Mouse (Mus musculus): ENCODE measurements around the gene Tfpt. TPM values are rescaled to one million over a fixed set of nuclear protein-coding genes. Genes with fewer than 3 reads are reported as not detected.

The Tfpt gene
- total RNA-seq (2021) = 10 to 100 TPM; 17.2 to 25.4 TPM

DNA sequence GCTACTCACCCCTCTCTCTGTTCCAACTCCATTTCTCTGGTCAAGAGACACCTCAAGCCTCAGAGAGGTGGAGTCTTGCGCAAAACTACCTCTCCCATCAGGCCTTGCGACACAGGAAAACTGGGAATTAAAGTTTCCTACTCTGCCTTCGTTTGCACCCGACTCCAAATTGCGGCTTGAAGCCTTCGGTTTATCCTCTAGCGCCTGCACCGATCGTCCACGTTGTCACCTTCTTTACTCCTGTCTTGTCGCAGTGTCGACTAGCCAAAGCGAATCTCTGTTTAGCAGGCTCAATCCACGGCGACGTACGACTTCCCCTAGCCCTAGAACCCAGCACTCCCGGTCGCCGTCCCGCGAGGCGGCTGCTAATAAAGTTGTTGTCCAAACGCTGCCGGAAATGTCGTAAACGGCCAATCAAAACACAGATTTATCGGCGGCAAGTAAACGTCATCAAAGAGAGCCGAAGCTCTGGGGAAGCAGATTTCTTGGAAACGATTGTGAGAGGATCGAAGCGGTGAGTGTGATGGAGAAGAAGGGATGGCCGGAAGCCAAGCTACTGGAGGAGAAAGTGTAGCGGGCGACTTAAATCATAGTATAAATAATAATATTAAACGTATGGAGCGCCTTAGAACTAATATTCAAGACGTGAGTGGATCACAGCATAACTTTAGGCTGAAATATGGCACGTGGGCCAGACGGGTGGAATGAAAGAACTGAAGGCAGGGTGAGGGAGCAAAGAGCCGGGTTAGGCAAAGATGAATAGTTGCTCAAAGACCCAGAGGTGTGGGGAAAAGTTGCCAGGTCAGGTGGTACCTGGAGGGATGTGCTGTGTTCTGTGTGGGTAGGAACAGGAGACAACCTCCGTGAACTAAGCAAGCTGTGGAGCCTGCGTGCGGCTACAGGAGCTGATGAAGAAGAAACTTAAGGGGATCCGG lies at the start of gene Tfpt, which contains the start of gene Prpf31:
TSS of gene Tfpt (minus strand) at position 387 of the 935 bp plus-strand sequence.
TSS of gene Prpf31 (plus strand) at position 443 of the 935 bp plus-strand sequence.
- DNase-seq = peak; percentile 90 to 95
- intact Hi-C loops (cut with DNase I) = loop anchor here (10.0 kb wide), 1 partner anchor 515 kb away; no protein-coding TSS in a partner anchor

DNA sequence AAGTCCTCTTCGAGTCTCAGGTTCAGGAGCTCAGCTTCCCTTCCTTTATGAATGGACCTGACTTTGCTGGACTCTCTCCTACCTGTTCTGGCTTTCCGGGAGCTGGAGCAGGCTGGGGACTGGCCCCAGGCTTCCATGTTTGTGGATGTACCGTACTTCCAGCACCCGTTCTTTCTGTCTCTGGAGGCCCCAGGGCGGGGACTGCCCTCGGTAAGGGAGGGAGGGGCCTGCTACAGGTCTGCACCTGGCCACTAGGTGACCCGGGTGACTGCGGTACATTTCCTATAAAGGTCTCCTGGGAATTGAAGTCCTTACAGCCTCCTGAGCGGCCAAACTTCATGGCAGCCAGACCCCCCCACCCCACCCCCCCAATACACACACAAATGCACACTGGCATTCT lies 47.6 kb upstream of the Tfpt start, which contains the start of gene Tmc4:
TSS of gene Tmc4 (minus strand) at position 212 of the 400 bp plus-strand sequence.
- intact Hi-C loops (cut with DNase I) = no loop called here
- no peak for DNase-seq

DNA sequence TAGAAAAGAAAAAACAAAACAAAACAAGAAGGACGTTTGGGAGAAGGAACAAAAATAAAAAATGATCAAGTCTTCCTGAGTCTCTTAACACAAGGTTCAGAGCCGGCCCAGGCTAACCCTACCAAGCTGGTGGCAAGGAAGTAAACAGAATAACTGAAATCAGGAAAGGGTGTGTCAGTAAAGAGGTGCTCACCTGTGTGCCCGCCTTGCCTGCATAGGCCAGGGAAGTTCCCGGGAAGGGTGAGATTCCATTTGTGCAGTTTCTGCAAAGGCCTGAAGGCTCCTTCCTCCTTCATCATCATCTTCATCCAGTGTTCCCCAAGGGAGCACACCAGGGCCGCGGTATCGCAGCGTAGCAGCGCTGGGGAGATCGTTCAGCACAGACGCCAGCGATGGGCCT lies 46.6 kb upstream of the Tfpt start:
- intact Hi-C loops (cut with DNase I) = no loop called here
- no peak for DNase-seq

DNA sequence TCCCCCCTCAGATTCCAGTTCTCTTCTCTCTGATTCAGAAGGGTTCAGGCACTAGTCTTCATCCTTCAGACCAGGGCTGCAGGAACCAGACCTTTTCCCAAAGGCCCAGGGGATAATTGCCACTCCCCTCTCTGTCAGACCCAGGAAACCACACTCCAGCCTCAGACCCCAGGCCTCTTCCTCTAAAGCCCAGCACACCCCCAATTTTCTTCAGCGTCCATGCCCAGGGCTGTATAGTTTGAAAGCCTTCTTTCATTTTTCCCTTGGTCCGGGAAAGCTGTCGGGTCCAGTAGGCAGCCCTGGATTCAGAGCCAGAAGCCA lies 45.5 kb upstream of the Tfpt start:
- DNase-seq = no peak
- intact Hi-C loops (cut with DNase I) = loop anchor here (2.0 kb wide), 1 partner anchor 796 kb away; no protein-coding TSS in a partner anchor

DNA sequence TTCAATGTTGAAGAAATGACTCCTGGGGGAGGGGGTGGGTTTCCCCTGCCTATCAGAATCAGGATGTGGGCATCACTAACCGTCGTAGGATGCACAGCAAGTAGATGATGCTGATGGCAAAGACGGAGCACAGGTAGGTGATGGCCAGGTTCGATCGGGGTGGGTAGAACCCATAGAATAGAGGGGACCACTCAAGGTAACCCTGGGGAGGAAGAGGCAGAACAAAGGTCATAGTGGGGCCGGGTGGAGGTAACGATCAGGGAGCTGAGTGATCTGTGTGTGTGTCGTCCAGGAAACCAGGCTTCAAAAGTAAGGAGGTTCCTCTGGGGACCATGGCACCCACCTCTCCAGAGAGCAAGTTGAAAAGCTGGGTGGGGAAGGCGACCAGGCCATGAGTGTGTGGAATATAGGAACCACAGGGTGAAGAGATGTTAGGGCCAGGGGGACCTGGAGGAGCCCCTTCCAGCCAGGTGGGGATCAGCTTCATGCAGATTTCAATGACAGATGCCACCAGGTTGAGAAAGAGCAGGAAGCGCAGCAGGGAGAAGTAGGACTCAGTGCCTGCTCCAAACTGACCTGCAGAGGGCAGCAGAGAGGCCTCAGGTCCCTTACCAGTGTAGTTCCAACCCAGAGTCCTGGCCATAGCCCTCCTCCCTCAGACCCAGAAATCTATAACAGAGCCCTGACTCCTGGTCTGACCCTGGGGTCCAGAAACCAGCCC lies 44.9 kb upstream of the Tfpt start:
- intact Hi-C loops (cut with DNase I) = loop anchor here (2.0 kb wide), 1 partner anchor 796 kb away; no protein-coding TSS in a partner anchor
- peak; percentile 81 to 89 for DNase-seq

DNA sequence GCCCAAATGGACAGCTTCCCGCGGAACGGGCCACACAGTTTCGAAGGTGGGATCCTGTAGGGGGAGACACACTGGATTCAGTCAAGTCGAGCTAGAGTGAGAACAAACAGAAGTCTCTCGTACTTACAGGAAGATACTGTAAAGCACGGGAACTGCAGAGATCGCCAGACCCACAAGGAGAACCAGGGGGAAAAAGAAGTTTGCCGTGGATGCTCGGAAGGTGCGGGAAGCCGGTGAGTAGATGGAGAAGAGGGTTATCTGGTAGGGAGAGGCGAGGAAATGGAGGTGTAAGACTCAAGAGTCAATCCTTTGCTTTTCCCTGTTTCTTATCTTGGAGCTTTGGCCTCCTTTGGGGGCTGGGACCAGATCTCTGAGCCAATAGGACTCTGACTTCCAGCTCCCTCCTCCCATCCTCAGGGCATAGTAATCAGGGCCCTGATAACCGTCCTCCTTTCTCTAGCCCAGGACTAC lies 37.2 kb upstream of the Tfpt start:
- no peak for DNase-seq
- intact Hi-C loops (cut with DNase I) = loop anchor here (2.0 kb wide), 1 partner anchor 38 kb away; no protein-coding TSS in a partner anchor

DNA sequence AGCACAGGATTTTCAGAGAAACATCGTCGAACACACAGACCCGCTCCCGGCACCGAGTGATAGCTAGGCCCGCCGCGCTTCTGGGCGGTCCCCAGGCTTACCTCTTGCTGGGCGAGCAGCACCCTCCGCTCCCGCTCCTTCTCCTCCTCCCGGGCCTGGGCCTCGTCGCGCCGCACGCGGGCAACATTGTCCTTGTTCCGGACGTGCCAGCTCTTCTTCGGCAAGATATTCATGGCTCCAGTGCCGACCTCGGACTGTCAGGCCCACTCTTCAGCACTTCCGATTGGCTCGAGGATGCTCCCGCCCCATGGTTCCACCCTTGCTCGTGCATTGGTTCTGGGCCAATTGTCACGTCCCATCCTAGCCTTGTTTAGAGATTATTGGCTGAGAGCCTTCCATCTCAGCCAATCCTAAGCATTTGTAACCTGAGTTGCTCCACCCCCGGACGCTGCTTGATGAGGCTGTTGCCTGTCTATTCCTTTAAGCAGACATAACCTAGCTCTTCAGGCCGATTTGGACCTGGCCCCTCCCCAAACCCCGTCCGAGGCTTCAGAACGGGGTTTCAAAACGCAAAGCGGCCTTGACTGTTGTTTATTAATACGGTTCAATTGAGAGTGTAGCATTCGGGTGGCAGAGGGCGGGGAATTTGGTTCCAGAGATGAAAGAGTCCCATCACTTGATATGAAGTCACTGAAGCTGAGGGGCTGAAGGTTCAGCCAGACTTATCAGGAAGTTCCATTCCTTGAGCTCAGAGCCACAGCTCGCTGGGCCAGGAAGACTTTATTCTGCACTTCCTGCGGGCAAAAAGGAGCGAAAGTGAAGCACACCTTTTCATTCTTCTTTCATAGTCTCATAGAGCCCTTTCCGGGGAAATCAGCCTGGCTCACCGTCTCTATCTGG lies 35.7 kb upstream of the Tfpt start, which contains the start of gene Leng1:
TSS of gene Leng1 (minus strand) at position 626 of the 900 bp plus-strand sequence.
- intact Hi-C loops (cut with DNase I) = loop anchor here (2.0 kb wide), 1 partner anchor 39 kb away; no protein-coding TSS in a partner anchor
- DNase-seq = peak; percentile 94 to 96

DNA sequence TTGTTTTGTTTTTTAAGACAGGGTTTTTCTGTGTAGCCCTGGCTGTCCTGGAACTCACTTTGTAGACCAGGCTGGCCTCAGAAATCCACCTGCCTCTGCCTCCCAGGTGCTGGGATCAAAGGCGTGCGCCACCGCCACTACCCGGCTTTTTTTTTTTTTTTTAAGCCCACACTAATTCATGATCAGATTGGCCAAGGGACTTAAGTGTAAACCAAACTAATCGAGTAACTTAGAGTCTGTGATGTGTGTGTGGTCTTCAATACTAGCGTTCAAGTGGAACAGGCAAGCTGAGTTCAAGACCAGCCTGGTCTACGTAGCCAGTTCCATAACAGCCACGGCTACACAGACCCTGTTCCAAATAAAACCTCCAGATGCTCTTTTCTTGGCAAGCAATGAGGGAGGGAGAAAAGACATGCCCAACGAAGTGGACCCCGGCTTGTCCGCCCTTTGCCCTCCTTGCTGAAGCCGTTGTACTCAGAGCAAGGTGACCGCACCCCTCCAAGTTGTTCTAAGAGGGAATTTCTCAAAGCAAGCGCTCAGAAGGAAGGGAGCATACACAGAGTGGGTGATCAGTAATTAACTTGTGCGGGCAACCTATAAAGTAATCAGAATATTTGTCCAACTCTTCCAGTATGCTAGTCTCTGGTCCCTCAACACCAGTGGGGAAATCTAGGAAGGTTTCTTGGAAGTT lies 34.9 kb upstream of the Tfpt start:
- intact Hi-C loops (cut with DNase I) = loop anchor here (1.0 kb wide), 1 partner anchor 18 kb away; no protein-coding TSS in a partner anchor
- peak in 1 of 2 experiments; percentile 18 for DNase-seq

DNA sequence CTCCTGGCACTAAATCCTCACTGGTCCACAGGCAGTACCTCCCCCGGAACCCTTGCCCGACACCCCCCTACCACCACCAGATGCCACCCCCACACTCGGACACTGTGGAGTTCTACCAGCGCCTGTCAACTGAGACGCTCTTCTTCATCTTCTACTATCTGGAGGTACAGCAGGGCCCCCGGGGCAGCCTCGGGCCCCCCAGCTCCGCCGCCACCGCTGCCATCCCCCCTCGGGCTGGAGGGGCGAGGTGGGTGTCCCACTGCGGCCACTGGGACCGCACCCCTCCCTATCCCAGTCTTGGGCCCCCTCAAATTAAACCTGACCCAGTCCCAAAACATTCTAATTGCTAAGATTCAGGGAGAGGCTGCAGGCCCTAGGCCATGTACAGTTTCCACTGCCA lies 28.8 kb upstream of the Tfpt start:
- no peak for DNase-seq
- intact Hi-C loops (cut with DNase I) = no loop called here

DNA sequence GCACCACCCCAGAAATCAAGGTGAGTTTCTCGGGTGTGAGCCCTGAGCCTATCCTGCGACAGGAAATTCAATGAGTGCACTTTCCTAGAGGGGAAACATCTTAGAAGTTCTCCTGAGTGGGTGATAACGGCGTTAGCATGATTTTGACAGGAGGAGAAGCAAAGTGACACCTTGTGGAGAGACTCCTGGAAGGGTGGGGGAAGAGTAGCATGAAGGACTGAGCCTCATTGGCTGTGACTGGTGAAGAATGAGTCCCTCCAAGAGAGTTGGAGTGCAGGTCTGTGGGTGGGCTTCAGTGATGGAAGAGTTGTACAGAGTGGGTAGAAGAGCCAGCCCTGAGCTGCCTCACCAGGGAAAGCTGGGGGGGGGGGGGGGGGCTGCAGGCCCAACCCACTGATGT lies 27.2 kb upstream of the Tfpt start:
- no peak for DNase-seq
- intact Hi-C loops (cut with DNase I) = no loop called here

DNA sequence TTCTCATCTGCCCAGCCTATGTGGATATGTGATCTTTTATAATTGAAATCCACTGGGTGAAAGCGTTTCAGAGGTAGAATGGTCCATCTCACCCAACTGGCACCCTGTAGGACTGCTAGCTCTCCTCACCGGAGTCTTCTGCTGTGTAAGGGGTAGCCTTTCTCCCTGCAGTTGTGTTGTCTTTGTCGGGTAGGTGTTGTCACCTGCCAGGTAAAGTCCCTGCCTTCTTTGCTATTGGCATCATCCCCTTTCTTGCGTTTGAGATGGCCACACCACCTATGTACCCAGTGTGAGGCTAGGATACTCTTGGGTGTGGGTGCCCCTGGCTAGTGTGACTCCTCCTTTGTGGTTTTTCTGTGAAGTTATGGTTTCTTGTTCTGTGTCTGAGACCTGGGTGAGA lies 16.9 kb upstream of the Tfpt start:
- intact Hi-C loops (cut with DNase I) = loop anchor here (1.0 to 5.0 kb wide), 2 partner anchors 18 to 46 kb away; partner anchors contain the start of genes Mboat7 and Tsen34
- no peak for DNase-seq

DNA sequence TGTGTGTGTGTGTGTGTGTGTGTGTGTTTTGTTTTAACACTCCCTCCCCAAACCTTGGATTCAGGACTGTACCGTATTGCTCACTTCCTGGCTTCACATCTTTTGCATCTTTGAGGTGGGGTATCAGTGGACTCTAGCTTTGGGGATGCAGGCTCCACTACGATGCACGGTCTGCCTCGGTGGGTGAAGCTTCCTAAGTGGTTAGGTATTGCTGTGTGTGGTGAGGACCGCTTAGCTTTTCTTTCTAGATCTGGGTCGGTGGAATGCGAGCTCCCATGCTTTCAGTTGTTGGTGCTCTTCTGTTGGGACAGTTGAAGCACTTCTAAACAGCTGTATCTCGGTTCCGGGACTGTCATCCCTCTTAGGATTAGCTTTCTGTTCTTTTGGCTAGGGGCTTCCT lies 16.5 kb upstream of the Tfpt start:
- DNase-seq = no peak
- intact Hi-C loops (cut with DNase I) = loop anchor here (1.0 to 5.0 kb wide), 2 partner anchors 18 to 46 kb away; partner anchors contain the start of genes Mboat7 and Tsen34

DNA sequence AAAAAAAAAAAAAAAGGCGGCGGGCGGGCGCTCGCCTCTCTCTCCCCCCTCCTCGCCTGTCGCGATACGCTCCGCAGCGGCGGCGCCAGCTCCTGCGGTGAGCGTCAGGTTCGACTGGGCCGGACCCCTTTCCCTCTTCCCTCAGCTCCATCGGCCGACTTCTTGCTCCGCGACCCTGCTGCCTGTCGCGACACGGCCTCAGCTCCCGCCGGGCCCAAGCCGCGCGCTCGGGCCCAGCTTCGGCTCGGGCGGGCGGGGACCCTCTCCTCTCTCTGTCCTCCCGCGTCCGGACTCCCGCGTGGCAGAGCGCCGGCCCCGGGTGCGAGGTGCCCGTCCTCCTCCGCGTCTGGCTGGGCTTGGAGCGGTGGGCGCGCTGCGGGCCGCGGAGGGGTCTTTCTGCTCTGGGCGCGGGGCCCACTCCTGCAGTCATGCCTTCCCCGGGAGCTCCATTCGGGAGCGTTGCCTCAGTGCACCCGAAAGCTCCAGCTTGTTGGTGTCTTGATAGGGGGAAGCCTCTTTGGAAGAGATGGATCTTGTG lies 15.8 kb upstream of the Tfpt start:
- intact Hi-C loops (cut with DNase I) = loop anchor here (1.0 to 5.0 kb wide), 2 partner anchors 19 to 47 kb away; partner anchors contain the start of genes Mboat7 and Tsen34

DNA sequence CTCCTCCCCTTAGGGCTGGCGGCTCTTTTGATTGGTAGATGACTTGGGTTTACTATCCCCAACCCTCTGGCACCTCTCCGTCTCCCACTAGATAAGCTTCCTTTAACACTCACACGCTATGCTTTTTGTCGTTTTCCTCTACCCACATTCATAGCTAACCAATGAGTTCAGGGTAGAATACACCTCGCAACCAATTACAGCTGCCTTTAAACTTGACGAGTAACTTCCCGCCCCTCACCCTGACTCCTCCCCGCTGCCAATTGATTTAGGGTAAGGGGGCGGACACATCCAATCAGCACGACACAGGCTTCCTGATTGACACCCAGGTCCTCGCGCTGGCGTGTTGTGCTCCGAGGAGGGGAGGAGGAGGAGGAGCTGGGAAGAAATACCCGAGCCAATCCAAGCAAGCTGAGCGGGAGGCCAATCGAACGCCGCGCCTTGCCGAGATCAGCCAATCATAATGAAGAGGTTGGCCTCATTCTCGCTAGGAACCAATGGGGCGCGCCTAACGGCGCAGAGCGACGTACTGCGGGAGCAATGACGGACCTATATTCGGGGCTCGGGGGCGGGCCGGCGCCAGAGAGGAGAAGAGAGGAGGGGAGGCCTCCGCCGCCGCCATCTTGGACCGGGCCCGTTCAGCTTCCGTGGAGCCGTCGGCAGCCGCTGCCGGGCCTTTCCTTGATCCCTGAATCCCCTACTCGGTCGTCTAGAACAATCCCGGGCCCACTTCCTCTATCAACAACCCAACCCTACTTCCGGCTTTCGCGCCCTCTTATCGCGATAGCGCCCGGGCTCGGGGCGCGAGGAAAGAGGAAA lies 15.2 kb upstream of the Tfpt start, which contains the start of gene Cnot3:
TSS of gene Cnot3 (plus strand) at position 597 of the 816 bp plus-strand sequence.
- peak; percentile 94 to 95 for DNase-seq
- intact Hi-C loops (cut with DNase I) = loop anchor here (5.0 kb wide), 1 partner anchor 47 kb away; the partner anchor contains the start of genes Mboat7 and Tsen34

More for the DNA sequence above, 15.8 kb upstream of the Tfpt start:
- DNase-seq = peak in 1 of 2 experiments; percentile 33

DNA sequence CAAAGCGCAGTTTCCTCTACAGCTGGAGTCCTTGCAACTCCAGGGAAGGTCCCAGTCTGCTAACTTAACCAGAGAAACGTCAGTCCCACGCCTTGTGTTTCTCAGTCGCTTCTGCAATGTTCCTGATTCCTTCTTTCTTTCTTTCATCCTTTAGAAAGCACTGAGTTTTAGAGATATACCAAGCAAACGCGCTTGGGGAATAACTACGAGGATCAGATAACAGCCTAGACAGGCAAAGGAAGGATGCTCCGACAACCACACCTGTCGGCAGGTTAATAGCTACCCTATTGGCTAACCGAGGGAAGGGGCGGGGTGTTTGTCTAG lies 14.6 kb upstream of the Tfpt start:
- intact Hi-C loops (cut with DNase I) = no loop called here
- DNase-seq = peak in 1 of 2 experiments; percentile 86

DNA sequence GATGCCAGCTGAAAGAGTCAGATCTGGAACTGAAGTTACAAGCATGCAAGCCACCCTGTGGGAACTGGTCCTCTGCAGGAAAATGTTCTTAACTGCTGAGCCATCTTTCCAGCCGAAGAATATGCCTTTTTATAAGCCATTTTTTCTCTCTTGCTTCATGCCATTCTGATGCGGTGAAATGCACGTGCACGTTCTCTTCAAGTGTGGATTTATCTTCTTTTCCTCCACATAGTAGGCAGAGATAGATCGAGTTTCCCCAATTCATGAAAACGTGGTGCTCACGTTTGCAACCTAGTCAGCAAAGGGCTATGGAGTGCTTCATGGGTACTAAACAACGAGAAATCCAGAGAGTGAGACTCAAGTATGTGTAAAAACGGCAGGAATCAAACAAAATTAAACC lies 14.1 kb upstream of the Tfpt start:
- intact Hi-C loops (cut with DNase I) = no loop called here
- DNase-seq = no peak

DNA sequence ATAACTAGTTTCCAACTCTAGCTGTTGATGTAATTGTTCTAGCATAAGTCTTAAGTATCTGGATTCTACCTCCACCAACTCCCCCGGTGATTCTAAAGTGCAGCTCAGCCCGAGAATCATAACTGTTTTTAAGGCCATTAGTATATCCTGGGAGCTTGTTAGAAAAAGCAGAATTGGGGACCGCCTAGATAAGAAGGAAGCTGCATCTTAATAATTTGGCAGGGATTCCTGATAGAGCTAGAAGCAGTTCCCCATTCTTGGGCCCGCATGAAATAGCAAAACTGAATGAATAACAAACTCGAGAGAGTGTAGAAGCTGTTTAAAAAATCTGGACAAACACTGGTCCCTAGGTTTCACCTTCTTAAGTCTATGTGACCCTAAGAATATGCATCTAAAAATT lies 13.7 kb upstream of the Tfpt start:
- intact Hi-C loops (cut with DNase I) = no loop called here
- DNase-seq = no peak

DNA sequence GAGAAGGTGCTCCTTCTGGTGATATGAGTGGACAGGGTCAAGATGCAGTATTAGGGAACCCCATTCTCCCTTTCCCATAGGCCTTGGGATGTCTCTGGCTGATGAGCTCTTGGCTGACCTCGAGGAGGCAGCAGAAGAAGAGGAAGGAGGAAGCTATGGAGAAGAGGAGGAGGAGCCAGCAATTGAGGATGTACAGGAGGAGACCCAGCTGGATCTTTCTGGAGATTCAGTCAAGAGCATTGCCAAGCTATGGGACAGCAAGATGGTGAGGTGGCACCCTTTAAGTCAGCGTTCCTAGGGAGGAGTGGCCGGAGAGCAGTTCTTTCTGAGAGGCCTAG lies 718 bp upstream of the Tfpt start:
- intact Hi-C loops (cut with DNase I) = no loop called here

More for the DNA sequence above, 718 bp upstream of the Tfpt start:
- DNase-seq = no peak
